Mouse (Mus musculus) MEL (cell line): Measurements from ENCODE around the gene Klhl42.

Experiments used
- CTCF ChIP-seq, 3 experiments: IDR thresholded peaks in 2 of 3; conservative IDR thresholded peaks in 1 of 3; 2 replicates each; pipeline ENCODE4 v1.5.1; 2011 to 2012; ENCODE audit warnings: low read length in 3 of 3, low read depth in 2 of 3, mild to moderate bottlenecking in 2 of 3, improper control_type of control experiment in 1 of 3, inconsistent platforms in 1 of 3, mixed read lengths in 1 of 3, moderate library complexity in 1 of 3; ENCODE audit not compliant: control insufficient read depth in 1 of 3, insufficient read depth in 1 of 3, poor library complexity in 1 of 3, severe bottlenecking in 1 of 3
- EP300 ChIP-seq, 2 experiments: IDR thresholded peaks; 2 replicates each; pipeline ENCODE4 v1.6.1; 2011; ENCODE audit warnings: improper control_type of control experiment in 2 of 2, low read length in 2 of 2, low read depth in 1 of 2, mild to moderate bottlenecking in 1 of 2
- HCFC1 ChIP-seq: IDR thresholded peaks from 2 replicates; pipeline ENCODE4 v1.6.1; 2012; ENCODE audit warnings: low read depth, mild to moderate bottlenecking, inconsistent platforms, low read length, improper control_type of control experiment, moderate library complexity
- MAX ChIP-seq: IDR thresholded peaks from 2 replicates; pipeline ENCODE4 v1.6.1; 2011; ENCODE audit warnings: low read length, improper control_type of control experiment
- POLR2A ChIP-seq, 2 experiments: IDR thresholded peaks; 2 replicates each; pipeline ENCODE4 v1.6.1; 2011 to 2012; ENCODE audit warnings: low read length in 2 of 2, mild to moderate bottlenecking in 2 of 2, control low read depth in 1 of 2, improper control_type of control experiment in 1 of 2, low read depth in 1 of 2, moderate library complexity in 1 of 2; ENCODE audit not compliant: control insufficient read depth in 1 of 2, insufficient read depth in 1 of 2, poor library complexity in 1 of 2
- POLR2AphosphoS2 ChIP-seq: IDR thresholded peaks from 2 replicates; pipeline ENCODE4 v1.6.1; 2011; ENCODE audit warnings: low read length, improper control_type of control experiment
- ZMIZ1 ChIP-seq: IDR thresholded peaks from 2 replicates; pipeline ENCODE4 v1.6.1; 2012; ENCODE audit warnings: low read depth, mild to moderate bottlenecking, inconsistent platforms, low read length, improper control_type of control experiment, moderate library complexity
- ZNF384 ChIP-seq: IDR thresholded peaks from 2 replicates; pipeline ENCODE4 v1.6.1; 2012; ENCODE audit warnings: low read depth, mild to moderate bottlenecking, inconsistent platforms, low read length, improper control_type of control experiment

- TF ChIP-seq ZMIZ1 (no peak), POLR2A (IDR thresholded peaks at IDR 0.05; ENCODE audit: control insufficient read depth in 1 of 2, insufficient read depth in 1 of 2, low read depth in 1 of 2, low read length in 2 of 2, poor library complexity in 1 of 2) (no peak), CTCF (IDR thresholded peaks at IDR 0.05 in 2 of 3, conservative IDR thresholded peaks at IDR 0.05 in 1 of 3; ENCODE audit: control insufficient read depth in 1 of 3, insufficient read depth in 1 of 3, low read depth in 2 of 3, low read length in 3 of 3, poor library complexity in 1 of 3, severe bottlenecking in 1 of 3) (peak in 1 of 3 experiments; percentile 18; a peak in 1 of 6 replicates), ZNF384 (no peak), MAX (no peak), HCFC1 (no peak), EP300 (IDR thresholded peaks at IDR 0.05; ENCODE audit: low read depth in 1 of 2, low read length in 2 of 2) (no peak), POLR2AphosphoS2 (no peak)
These were observed 11.1 kb downstream of the Klhl42 start for GRCm38 (mm10) chr6:147102293-147102692.
